Mouse (Mus musculus) testis, adult 2 months (tissue): ENCODE data around the gene Hint3. TPM values are rescaled to one million over a fixed set of nuclear protein-coding genes. Genes with fewer than 3 reads are reported as not detected.

Source experiments
- H3K27ac ChIP-seq: fragments of 200-500 bp; 2 replicates; pipeline ENCODE4 v1.5.1; 2012; ENCODE audit warnings: low read depth, low read length; ENCODE audit not compliant: control insufficient read depth, insufficient read depth
- H3K27me3 ChIP-seq: fragments of 200-500 bp; 2 replicates; pipeline ENCODE4 v1.6.1; 2012; ENCODE audit warnings: mild to moderate bottlenecking, low read length, moderate library complexity; ENCODE audit not compliant: control insufficient read depth, insufficient read depth
- H3K36me3 ChIP-seq: fragments of 200-500 bp; 2 replicates; pipeline ENCODE4 v1.6.1; 2012; ENCODE audit warnings: mild to moderate bottlenecking, low read length; ENCODE audit not compliant: control insufficient read depth, insufficient read depth
- H3K4me1 ChIP-seq: fragments of 200-500 bp; 2 replicates; pipeline ENCODE4 v1.6.1; 2012; ENCODE audit warnings: low read length; ENCODE audit not compliant: control insufficient read depth, insufficient read depth
- H3K4me3 ChIP-seq: fragments of 200-500 bp; 2 replicates; pipeline ENCODE4 v1.5.1; 2012; ENCODE audit warnings: low read depth, mild to moderate bottlenecking, low read length, moderate library complexity, mixed read lengths; ENCODE audit not compliant: control insufficient read depth
- CTCF ChIP-seq: fragments of 200-500 bp; IDR thresholded peaks from 2 replicates; pipeline ENCODE4 v1.5.1; 2012; ENCODE audit warnings: low read depth, mild to moderate bottlenecking, inconsistent platforms, low read length, moderate library complexity; ENCODE audit not compliant: control insufficient read depth, insufficient read depth, insufficient replicate concordance
- POLR2A ChIP-seq: fragments of 200-500 bp; IDR thresholded peaks from 2 replicates; pipeline ENCODE4 v1.6.1; 2012; ENCODE audit warnings: low read depth, mild to moderate bottlenecking, inconsistent platforms, low read length, moderate library complexity; ENCODE audit not compliant: control insufficient read depth
- polyA plus RNA-seq: library from polyadenylated mRNA; depleted of rRNA; stranded (reverse); fragments of >200 nt; gene quantifications from 2 replicates; pipeline ENCODE4 v1.2.3, GENCODE M21; 2012; rRNA removed

The Hint3 gene
- polyA plus RNA-seq, 1 experiment, result 12.5 TPM

GRCm38 (mm10) chr10:30585691-30586090, 43.7 kb downstream of the Hint3 start:
- no peaks in the 10 kb centered on the region for H3K4me1 ChIP-seq
- H3K27ac ChIP-seq, result no peak overlapping the region
- TF ChIP-seq CTCF (no peak), POLR2A (no peak)
- H3K4me3 ChIP-seq, result no peak overlapping the region
- H3K27me3 ChIP-seq, result no peaks in the 10 kb centered on the region
- no peaks in the 10 kb centered on the region for H3K36me3 ChIP-seq

- H3K4me1 ChIP-seq, result no peaks in the 10 kb centered on the region
- H3K36me3 ChIP-seq, result no peaks in the 10 kb centered on the region
- no peak overlapping the region for H3K4me3 ChIP-seq
- no peak overlapping the region for H3K27ac ChIP-seq
- H3K27me3 ChIP-seq, result no peaks in the 10 kb centered on the region
- no peak for TF ChIP-seq CTCF
- TF ChIP-seq POLR2A, result no peak
Measured at GRCm38 (mm10) chr10:30577670-30578280, 51.7 kb downstream of the Hint3 start.

- H3K27ac ChIP-seq, result no peak overlapping the region
- H3K36me3 ChIP-seq, result no peaks in the 10 kb centered on the region
- TF ChIP-seq POLR2A (no peak), CTCF (no peak)
- no peaks in the 10 kb centered on the region for H3K27me3 ChIP-seq
- H3K4me1 ChIP-seq, result no peaks in the 10 kb centered on the region
- H3K4me3 ChIP-seq, result no peak overlapping the region
Measured at GRCm38 (mm10) chr10:30566364-30566763, 63.1 kb downstream of the Hint3 start.

- H3K27me3 ChIP-seq, result no peaks in the 10 kb centered on the region
- H3K27ac ChIP-seq, result no peak overlapping the region
- H3K4me3 ChIP-seq, result no peak overlapping the region
- TF ChIP-seq CTCF, result no peak
- TF ChIP-seq POLR2A, result no peak
- no peaks in the 10 kb centered on the region for H3K4me1 ChIP-seq
- no peaks in the 10 kb centered on the region for H3K36me3 ChIP-seq
Measured at GRCm38 (mm10) chr10:30564651-30565050, 64.8 kb downstream of the Hint3 start.

Other genes starting within 250 kb of the Hint3 start
- 0.87 and 0.91 TPM in 2 replicates for gene Trmt11, start 28.9 kb downstream of the Hint3 start, polyA plus RNA-seq
- 5.4 and 6.2 TPM in 2 replicates for gene Ncoa7, start 173.7 kb upstream of the Hint3 start, polyA plus RNA-seq
- gene Hey2, start 213.2 kb upstream of the Hint3 start, polyA plus RNA-seq, result 0.89 and 1.1 TPM in 2 replicates